Mouse (Mus musculus) heart, embryonic 16.5 days (tissue): ENCODE results near the gene 2410002F23Rik. TPM values are rescaled to one million over a fixed set of nuclear protein-coding genes. Genes with fewer than 3 reads are reported as not detected.
"Not testable (repeated sequence)": the region's sequence is repeated elsewhere in the genome, so short reads cannot be mapped to it uniquely, and the experiment has no call there.

Experiments
- ATAC-seq: fragments of 200-750 bp; cut with Nextera tagmentation; replicated peaks from 2 replicates; pipeline ENCODE4 v1.8.0; 2017; ENCODE audit warnings: moderate number of reproducible peaks; ENCODE audit not compliant: insufficient read depth, low FRiP score; ENCODE audit errors: extremely low read depth
- H3K27ac ChIP-seq: fragments of 300-500 bp; sonication (generic); 2 replicates; pipeline ENCODE4 v1.5.1; 2014; ENCODE audit warnings: mild to moderate bottlenecking, low read length, control low read depth, moderate library complexity
- H3K27me3 ChIP-seq: fragments of 300-500 bp; sonication (generic); 2 replicates; pipeline ENCODE4 v1.6.1; 2014; ENCODE audit warnings: low read length, mixed read lengths; ENCODE audit not compliant: control insufficient read depth, insufficient read depth
- H3K36me3 ChIP-seq: fragments of 300-500 bp; sonication (generic); 2 replicates; pipeline ENCODE4 v1.6.1; 2014; ENCODE audit not compliant: control insufficient read depth, insufficient read depth
- H3K4me1 ChIP-seq: fragments of 300-500 bp; sonication (generic); 2 replicates; pipeline ENCODE4 v1.6.1; 2014; ENCODE audit warnings: low read length, mixed read lengths; ENCODE audit not compliant: control insufficient read depth, insufficient read depth
- H3K4me2 ChIP-seq: fragments of 300-500 bp; sonication (generic); 2 replicates; pipeline ENCODE4 v1.6.1; 2014; ENCODE audit warnings: low read depth, mild to moderate bottlenecking, control low read depth, low read length
- H3K4me3 ChIP-seq: fragments of 300-500 bp; sonication (generic); 2 replicates; pipeline ENCODE4 v1.5.1; 2014; ENCODE audit warnings: mild to moderate bottlenecking, control low read depth, low read length
- H3K9ac ChIP-seq: fragments of 300-500 bp; sonication (generic); 2 replicates; pipeline ENCODE4 v1.6.1; 2014; ENCODE audit warnings: low read length, control low read depth
- H3K9me3 ChIP-seq: fragments of 300-500 bp; sonication (generic); replicated peaks from 2 replicates; pipeline ENCODE4 v1.6.1; 2016; ENCODE audit warnings: low read length; ENCODE audit not compliant: control insufficient read depth
- WGBS: fragments of 180-500 bp; shearing (Covaris S2); extraction: QIAGEN DNeasy Blood & Tissue Kit; methylation state at CpG from one replicate; pipeline ENCODE4 v1.1.7; 2014; 5-methylcytosine and 5-hydroxymethylcytosine counted together
- polyA plus RNA-seq: library from polyadenylated mRNA; unstranded; fragments of >200 nt; fragmentation: Nextera tagmentation; extraction: Ambion mirVana; gene quantifications from 2 replicates; pipeline ENCODE4 v1.2.1, GENCODE M21; 2015

Gene 2410002F23Rik
- polyA plus RNA-seq, 1 experiment from 2014 or later, result 78.4 TPM

- Histone ChIP-seq H3K4me2 (no peak overlapping the region), H3K9ac (no peak overlapping the region), H3K4me1 (no peaks in the 10 kb centered on the region), H3K9me3 (no peaks in the 10 kb centered on the region), H3K36me3 (no peaks in the 10 kb centered on the region), H3K27me3 (peaks cover 2% of the 10 kb centered on the region), H3K27ac (no peak overlapping the region), H3K4me3 (no peak overlapping the region)
- 49% methylated on average over 4 of the region's 4 CpGs for WGBS
- no peak for ATAC-seq
These were observed 44.9 kb downstream of the 2410002F23Rik start for GRCm38 (mm10) chr7:44291418-44291817.

DNA sequence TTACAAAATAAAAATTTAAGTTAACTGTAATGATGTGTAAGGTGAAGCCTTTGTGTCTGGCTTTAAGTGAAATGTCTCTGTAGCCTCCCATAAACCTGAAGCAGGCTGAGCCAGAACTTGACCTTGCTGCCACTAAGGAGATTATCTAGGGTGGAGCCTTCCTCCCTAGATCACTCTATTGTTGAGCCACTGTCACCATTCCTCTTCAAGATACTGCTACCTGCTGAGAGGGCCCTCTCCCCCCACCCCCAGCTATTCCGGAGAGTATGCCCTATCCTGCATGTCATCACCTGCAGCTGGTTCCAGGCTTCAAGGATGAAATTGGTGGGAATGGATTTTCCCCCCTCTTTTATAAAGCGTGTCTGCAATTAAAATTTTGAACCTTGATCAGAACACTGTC lies 51.0 kb downstream of the 2410002F23Rik start:
- WGBS, result 71% methylated on average over 2 of the region's 2 CpGs
- not testable (repeated sequence) for H3K4me2 ChIP-seq, H3K4me3 ChIP-seq, H3K36me3 ChIP-seq, H3K4me1 ChIP-seq, H3K27me3 ChIP-seq, H3K27ac ChIP-seq, ATAC-seq, H3K9me3 ChIP-seq, H3K9ac ChIP-seq

Other genes with a start within 250 kb of the 2410002F23Rik start
- 0.13 TPM in 1 of 2 replicates, not detected in the other for gene Klk1b26, start 234.6 kb upstream of the 2410002F23Rik start, polyA plus RNA-seq
- gene Klk1b27, start 194.4 kb upstream of the 2410002F23Rik start, polyA plus RNA-seq, result not detected in 2 replicates
- gene Klk1b21, start 144.4 kb upstream of the 2410002F23Rik start, polyA plus RNA-seq, result not detected in 2 replicates
- gene Klk1b22, start 134.0 kb upstream of the 2410002F23Rik start, polyA plus RNA-seq, result not detected in 2 replicates
- not detected in 2 replicates for gene Klk1b16, start 110.0 kb upstream of the 2410002F23Rik start, polyA plus RNA-seq
- not detected in 2 replicates for gene Klk1b24, start 58.5 kb upstream of the 2410002F23Rik start, polyA plus RNA-seq
- gene Klk1b3, start 48.5 kb upstream of the 2410002F23Rik start, polyA plus RNA-seq, result not detected in 2 replicates
- not detected in 2 replicates for gene Klk1b4, start 39.3 kb upstream of the 2410002F23Rik start, polyA plus RNA-seq
- not detected in 2 replicates for gene Klk1b5, start 30.8 kb upstream of the 2410002F23Rik start, polyA plus RNA-seq
- 0.25 TPM in 1 of 2 replicates, not detected in the other for gene Klk1, start 21.4 kb upstream of the 2410002F23Rik start, polyA plus RNA-seq
- gene Gm36864, start 10.5 kb upstream of the 2410002F23Rik start, polyA plus RNA-seq, result not detected in 2 replicates
- gene 1700028J19Rik, start within 50 bp of the 2410002F23Rik start, polyA plus RNA-seq, result 0.95 and 1.2 TPM in 2 replicates
- not detected in 2 replicates for gene Acp4, start 10.7 kb downstream of the 2410002F23Rik start, polyA plus RNA-seq
- not detected in 2 replicates for gene Gm15517, start 14.7 kb downstream of the 2410002F23Rik start, polyA plus RNA-seq
- 1.4 and 1.8 TPM in 2 replicates for gene Clec11a, start 60.2 kb downstream of the 2410002F23Rik start, polyA plus RNA-seq
- 0.55 and 0.66 TPM in 2 replicates for gene Shank1, start 63.5 kb downstream of the 2410002F23Rik start, polyA plus RNA-seq
- 0.62 and 0.70 TPM in 2 replicates for gene Syt3, start 137.4 kb downstream of the 2410002F23Rik start, polyA plus RNA-seq
- gene 1700008O03Rik, start 139.1 kb downstream of the 2410002F23Rik start, polyA plus RNA-seq, result 0.32 and 0.41 TPM in 2 replicates
- gene Lrrc4b, start 182.3 kb downstream of the 2410002F23Rik start, polyA plus RNA-seq, result 1.2 and 1.3 TPM in 2 replicates
- gene Aspdh, start 218.7 kb downstream of the 2410002F23Rik start, polyA plus RNA-seq, result 0.62 and 1.2 TPM in 2 replicates
- gene Josd2, start 221.3 kb downstream of the 2410002F23Rik start, polyA plus RNA-seq, result 157 and 169 TPM in 2 replicates
- 87.9 and 88.7 TPM in 2 replicates for gene Emc10, start 249.8 kb downstream of the 2410002F23Rik start, polyA plus RNA-seq
- gene Fam71e1, start 249.9 kb downstream of the 2410002F23Rik start, polyA plus RNA-seq, result 6.8 and 7.6 TPM in 2 replicates